Mouse (Mus musculus) ZHBTc4 (cell line): Measurements from ENCODE around the gene Cyp4f39.
"Not testable (repeated sequence)": the region's sequence is repeated elsewhere in the genome, so short reads cannot be mapped to it uniquely, and the experiment has no call there.

Source experiments
- DNase-seq: peaks from one replicate; pipeline ENCODE4 v3.0.0-alpha.2; 2011; ENCODE audit warnings: low read depth, low spot score

Cyp4f39 gene

DNA sequence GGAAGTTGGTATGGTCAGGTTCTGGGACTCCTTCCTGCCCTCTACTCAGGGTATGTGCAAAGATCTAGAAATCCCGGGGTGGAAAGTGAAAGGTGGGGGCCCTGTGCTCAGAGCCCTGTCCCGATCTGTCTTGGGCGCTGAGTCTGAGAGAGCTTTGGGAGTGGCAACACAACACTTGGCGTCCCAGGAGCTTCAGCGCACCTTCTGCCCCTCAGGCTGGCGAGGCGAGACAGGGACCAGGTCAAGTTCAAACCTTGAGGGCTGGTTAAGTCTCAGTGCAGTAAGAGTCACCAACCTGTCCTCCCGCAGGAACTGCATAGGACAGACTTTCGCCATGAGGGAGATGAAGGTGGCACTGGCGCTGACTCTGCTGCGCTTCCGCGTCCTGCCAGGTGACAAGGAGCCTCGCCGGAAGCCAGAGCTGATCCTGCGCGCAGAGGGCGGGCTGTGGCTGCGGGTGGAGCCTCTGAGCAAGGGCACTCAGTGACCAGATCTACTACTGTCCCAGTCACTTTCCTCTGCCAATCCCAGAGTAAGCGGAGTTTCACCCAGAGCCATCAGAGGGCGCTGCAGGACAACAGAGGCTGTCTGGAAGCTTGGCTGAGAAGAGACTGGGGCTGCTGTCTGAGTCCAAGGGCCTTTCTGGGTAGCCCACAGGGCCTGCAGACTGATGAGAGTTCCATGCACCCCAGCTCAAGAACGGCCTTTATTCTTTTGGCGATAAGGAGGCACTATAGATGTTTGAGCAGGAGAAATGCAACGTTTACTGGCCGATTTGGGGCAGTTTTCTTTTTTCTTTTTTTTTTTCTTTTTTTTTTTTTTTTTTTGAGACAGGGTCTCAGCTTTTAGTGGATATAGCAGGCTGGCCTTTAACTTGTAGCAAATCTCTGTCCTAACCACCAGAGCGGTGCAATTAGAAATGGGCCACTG is 76.2 kb downstream of the Cyp4f39 start:
- DNase-seq, result peak; percentile 89

DNA sequence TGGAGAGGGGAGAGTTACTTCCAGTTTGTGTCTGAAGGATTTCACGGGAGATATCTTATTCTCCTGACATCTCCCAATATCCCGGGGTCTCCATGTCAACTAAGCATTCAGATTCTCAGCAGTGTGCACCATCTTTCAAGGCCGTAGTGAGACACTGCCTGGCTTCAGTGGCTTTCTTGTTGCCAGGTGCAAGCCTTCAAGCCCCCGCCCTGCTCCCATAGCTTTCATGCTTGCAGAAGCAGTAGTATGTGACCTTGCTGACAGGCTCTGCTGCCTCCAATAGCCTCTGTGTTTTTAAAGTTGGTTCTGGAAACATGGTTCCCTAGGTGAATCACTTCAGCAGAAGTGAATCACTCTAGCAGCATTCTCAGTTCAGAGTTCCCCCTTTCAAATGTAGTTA is 79.8 kb downstream of the Cyp4f39 start:
- not testable (repeated sequence) for DNase-seq

DNA sequence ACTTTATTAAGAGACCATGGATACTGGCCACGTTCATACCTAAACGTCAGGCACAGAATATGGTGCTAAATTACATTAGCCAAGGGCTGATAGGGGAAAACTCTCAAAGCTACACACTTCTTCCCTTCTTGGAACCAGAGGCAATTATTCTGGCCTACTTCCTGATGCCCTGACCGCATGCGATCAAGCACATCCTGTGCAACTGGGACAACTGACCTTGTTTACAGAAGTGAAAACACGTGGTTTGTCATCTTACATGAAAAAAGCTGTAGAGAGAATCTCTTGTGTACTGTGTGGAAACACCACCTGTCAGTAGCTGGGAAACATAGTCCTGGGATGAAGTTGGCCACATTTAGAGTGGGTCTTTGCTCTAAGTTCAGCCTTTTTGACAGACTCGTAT is 81.5 kb downstream of the Cyp4f39 start:
- DNase-seq, result no peak

DNA sequence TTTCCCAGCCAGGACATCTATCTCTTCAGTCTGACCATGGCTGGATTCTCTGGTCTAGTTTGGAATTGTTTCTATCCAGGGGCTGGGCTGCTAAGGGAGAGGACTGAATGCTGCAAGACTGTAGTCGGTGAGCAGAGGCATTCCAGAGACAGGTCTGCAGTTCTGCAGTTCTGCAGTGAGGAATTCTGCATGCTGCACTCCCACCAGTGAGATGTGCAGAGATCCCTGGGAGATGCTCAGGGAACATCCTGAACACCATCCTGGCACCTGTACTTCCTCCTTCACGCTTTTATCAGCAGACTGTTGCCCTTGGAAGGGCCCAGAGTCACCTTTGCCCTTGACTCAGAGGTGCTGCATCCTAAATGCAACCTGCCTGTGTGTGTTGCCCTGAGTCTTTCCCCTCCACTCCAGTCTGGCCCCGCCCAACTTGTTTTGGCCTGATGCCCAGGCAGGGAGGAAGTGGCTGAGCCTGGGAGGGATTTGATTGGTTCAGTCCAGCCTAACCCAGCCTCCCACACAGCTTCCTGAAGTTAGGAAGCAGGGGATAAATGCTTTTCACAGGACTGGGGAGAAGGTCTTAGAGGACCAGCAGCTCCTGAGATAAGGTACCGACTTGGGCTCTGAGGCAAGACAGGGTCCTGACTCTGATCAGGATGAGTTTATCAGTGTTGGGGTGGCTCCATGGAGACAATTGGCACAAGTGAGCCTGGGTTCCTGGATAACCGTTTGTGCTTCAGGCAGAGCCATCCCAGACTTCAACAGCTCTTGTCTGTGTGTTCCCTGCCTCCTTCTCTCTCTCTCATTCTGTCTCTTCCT is 83.7 kb downstream of the Cyp4f39 start, which contains the start of gene Cyp4f16:
Gene Cyp4f16, plus strand, starts transcription at position 508 of the 816 bp plus-strand sequence.
- peak; percentile 94 for DNase-seq

DNA sequence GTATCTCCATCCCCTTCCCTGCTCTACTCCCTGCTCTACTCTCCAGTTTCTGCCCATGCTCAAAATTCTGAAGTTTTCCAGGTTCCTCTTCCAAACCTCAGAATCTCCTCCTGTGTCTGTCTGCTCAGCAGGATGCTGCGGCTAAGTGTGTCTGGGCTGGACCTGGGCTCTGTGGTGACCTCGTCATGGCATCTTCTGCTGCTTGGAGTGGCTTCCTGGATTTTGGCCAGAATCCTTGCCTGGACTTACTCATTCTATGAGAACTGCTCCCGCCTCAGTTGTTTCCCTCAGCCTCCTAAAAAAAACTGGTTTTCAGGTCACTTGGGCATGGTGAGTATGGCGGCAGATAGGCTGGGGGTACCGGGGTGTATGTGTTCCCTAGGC is 84.3 kb downstream of the Cyp4f39 start:
- no peak for DNase-seq
